Mouse (Mus musculus) forebrain, embryonic 12.5 days (tissue): ENCODE measurements around the gene Epn3. TPM values are rescaled to one million over a fixed set of nuclear protein-coding genes. Genes with fewer than 3 reads are reported as not detected.

Experiments used
- ATAC-seq: fragments of 200-750 bp; cut with Nextera tagmentation; 2 replicates; pipeline ENCODE4 v1.8.0; 2017; ENCODE audit warnings: moderate TSS enrichment; ENCODE audit not compliant: low FRiP score
- H3K27ac ChIP-seq: fragments of 300-500 bp; sonication (generic); 2 replicates; pipeline ENCODE4 v1.5.1; 2016; ENCODE audit warnings: mild to moderate bottlenecking
- H3K27me3 ChIP-seq: fragments of 300-500 bp; sonication (generic); 2 replicates; pipeline ENCODE4 v1.6.1; 2016; ENCODE audit warnings: mild to moderate bottlenecking
- H3K36me3 ChIP-seq: fragments of 300-500 bp; sonication (generic); replicated peaks from 2 replicates; pipeline ENCODE4 v1.6.1; 2016; ENCODE audit warnings: mild to moderate bottlenecking
- H3K4me1 ChIP-seq: fragments of 300-500 bp; sonication (generic); 2 replicates; pipeline ENCODE4 v1.6.1; 2016
- H3K4me2 ChIP-seq: fragments of 300-500 bp; sonication (generic); 2 replicates; pipeline ENCODE4 v1.6.1; 2016; ENCODE audit warnings: mild to moderate bottlenecking, moderate library complexity
- H3K4me3 ChIP-seq: fragments of 300-500 bp; sonication (generic); replicated peaks from 2 replicates; pipeline ENCODE4 v1.5.1; 2016; ENCODE audit warnings: mild to moderate bottlenecking
- H3K9ac ChIP-seq: fragments of 300-500 bp; sonication (generic); 2 replicates; pipeline ENCODE4 v1.6.1; 2016; ENCODE audit warnings: mild to moderate bottlenecking
- H3K9me3 ChIP-seq: fragments of 300-500 bp; sonication (generic); 2 replicates; pipeline ENCODE4 v1.6.1; 2016
- WGBS: fragments of 180-500 bp; shearing (Covaris S2); methylation state at CpG from one replicate; pipeline ENCODE4 v1.1.7; 2016; 5-methylcytosine and 5-hydroxymethylcytosine counted together
- polyA plus RNA-seq: library from polyadenylated mRNA; unstranded; fragments of >200 nt; fragmentation: Nextera tagmentation; extraction: Ambion mirVana; gene quantifications from 2 replicates; pipeline ENCODE4 v1.2.1, GENCODE M21; 2016

The Epn3 gene
- polyA plus RNA-seq, 1 experiment from 2014 or later = 0.52 TPM

DNA sequence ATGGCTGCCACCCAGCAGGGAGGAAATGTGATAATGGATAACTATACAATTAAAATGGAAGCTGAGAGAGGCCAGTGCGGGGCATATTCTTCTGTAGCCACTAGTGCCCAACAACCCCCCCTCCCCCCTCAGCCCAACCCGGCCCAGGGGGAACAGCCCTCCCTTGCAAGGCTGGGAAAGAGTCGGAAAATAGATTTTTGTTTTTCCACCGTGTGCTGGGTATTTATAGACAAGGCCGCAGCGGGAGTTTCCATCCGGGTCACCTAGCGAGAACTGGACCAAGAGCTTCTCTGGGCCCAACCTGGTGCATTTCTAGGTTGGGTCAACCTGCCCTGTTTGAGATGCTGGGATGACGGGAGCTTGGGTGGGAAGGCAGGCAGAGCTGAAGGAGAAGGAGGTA, 58.0 kb downstream of the Epn3 start:
- Histone ChIP-seq H3K36me3 (peaks cover 12% of the 10 kb centered on the region), H3K9ac (no peak overlapping the region), H3K4me1 (peaks cover 67% of the 10 kb centered on the region), H3K4me2 (no peak overlapping the region), H3K27me3 (0 out of 2 replicates have a peak, but pooled peaks cover 3% of the 10 kb centered on the region), H3K27ac (peak overlapping the region; percentile 63; the same call in 1 of the 2 replicates), H3K4me3 (no peak overlapping the region), H3K9me3 (no peaks in the 10 kb centered on the region)
- WGBS = 60% methylated on average over 9 of the region's 9 CpGs
- no peak for ATAC-seq

DNA sequence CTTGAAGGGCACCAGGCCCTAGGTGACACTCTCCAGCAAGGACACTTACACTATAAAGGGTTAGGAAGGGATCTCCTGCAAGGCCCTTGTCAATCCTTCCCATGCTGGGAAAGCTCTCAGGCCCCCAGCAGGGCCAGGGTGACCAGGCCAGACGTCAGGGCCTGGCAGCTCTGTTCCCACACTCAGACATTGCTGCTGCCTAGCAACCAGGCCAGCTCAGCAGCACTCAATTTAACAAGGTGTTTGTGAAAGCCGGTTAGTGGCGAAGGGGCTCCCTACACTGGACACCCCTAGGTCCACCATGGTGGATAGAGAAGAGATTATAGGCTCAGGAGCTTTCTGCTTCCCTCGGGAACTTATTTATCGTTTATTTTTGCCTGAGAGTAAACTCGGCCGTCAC, 58.7 kb downstream of the Epn3 start:
- no peaks in the 10 kb centered on the region for H3K9me3 ChIP-seq
- no peak overlapping the region for H3K9ac ChIP-seq
- peaks cover 64% of the 10 kb centered on the region for H3K4me1 ChIP-seq
- H3K27ac ChIP-seq = peak overlapping the region; percentile 63; the same call in 1 of the 2 replicates
- no peak overlapping the region for H3K4me3 ChIP-seq
- H3K27me3 ChIP-seq = 0 out of 2 replicates have a peak, but pooled peaks cover 3% of the 10 kb centered on the region
- no peak for ATAC-seq
- WGBS = 28% methylated on average over 7 of the region's 7 CpGs
- H3K4me2 ChIP-seq = no peak overlapping the region
- peaks cover 12% of the 10 kb centered on the region for H3K36me3 ChIP-seq

- Histone ChIP-seq H3K4me1 (peaks cover 57% of the 10 kb centered on the region), H3K9me3 (no peaks in the 10 kb centered on the region), H3K36me3 (peaks cover 12% of the 10 kb centered on the region), H3K4me2 (no peak overlapping the region), H3K27ac (no peak overlapping the region), H3K9ac (no peak overlapping the region), H3K4me3 (no peak overlapping the region), H3K27me3 (0 out of 2 replicates have a peak, but pooled peaks cover 3% of the 10 kb centered on the region)
- no peak for ATAC-seq
- WGBS = 60% methylated on average over 6 of the region's 6 CpGs
Measured at GRCm38 (mm10) chr11:94440421-94440820, 59.4 kb downstream of the Epn3 start.

Other genes with a start within 250 kb of the Epn3 start
- 0.27 TPM in 1 of 2 replicates, not detected in the other for gene Gm21885, start 218.1 kb downstream of the Epn3 start, polyA plus RNA-seq
- 174 and 179 TPM in 2 replicates for gene Luc7l3, start 178.0 kb downstream of the Epn3 start, polyA plus RNA-seq
- gene Ankrd40, start 172.0 kb downstream of the Epn3 start, polyA plus RNA-seq = 12.6 and 20.9 TPM in 2 replicates
- gene Abcc3, start 107.0 kb downstream of the Epn3 start, polyA plus RNA-seq = 0.41 and 0.49 TPM in 2 replicates
- gene Cacna1g, start 25.8 kb downstream of the Epn3 start, polyA plus RNA-seq = 9.6 and 12.1 TPM in 2 replicates
- 0.19 and 0.26 TPM in 2 replicates for gene Spata20, start 13.8 kb downstream of the Epn3 start, polyA plus RNA-seq
- gene Mycbpap, start 21.8 kb upstream of the Epn3 start, polyA plus RNA-seq = 3.7 and 3.8 TPM in 2 replicates
- gene Rsad1, start 49.3 kb upstream of the Epn3 start, polyA plus RNA-seq = 2.8 and 3.0 TPM in 2 replicates
- 0.69 TPM in 1 of 2 replicates, not detected in the other for gene Chad, start 65.1 kb upstream of the Epn3 start, polyA plus RNA-seq
- 3.5 and 4.0 TPM in 2 replicates for gene Acsf2, start 101.9 kb upstream of the Epn3 start, polyA plus RNA-seq
- 218 and 229 TPM in 2 replicates for gene Lrrc59, start 129.8 kb upstream of the Epn3 start, polyA plus RNA-seq
- gene Mrpl27, start 153.8 kb upstream of the Epn3 start, polyA plus RNA-seq = 125 and 136 TPM in 2 replicates
- gene Eme1, start 154.0 kb upstream of the Epn3 start, polyA plus RNA-seq = 40.5 and 43.6 TPM in 2 replicates
- 13.6 and 17.4 TPM in 2 replicates for gene Xylt2, start 177.5 kb upstream of the Epn3 start, polyA plus RNA-seq
- not detected in 2 replicates for gene Gm11541, start 204.5 kb upstream of the Epn3 start, polyA plus RNA-seq
- 0.27 TPM in 1 of 2 replicates, not detected in the other for gene Cdc34b, start 241.8 kb upstream of the Epn3 start, polyA plus RNA-seq